Mouse (Mus musculus): ENCODE results near the gene Gm42669. TPM values are rescaled to one million over a fixed set of nuclear protein-coding genes. Genes with fewer than 3 reads are reported as not detected.

Gm42669 gene
- 0.21 TPM in 2 replicates for polyA plus RNA-seq (2012; rRNA removed)

DNA sequence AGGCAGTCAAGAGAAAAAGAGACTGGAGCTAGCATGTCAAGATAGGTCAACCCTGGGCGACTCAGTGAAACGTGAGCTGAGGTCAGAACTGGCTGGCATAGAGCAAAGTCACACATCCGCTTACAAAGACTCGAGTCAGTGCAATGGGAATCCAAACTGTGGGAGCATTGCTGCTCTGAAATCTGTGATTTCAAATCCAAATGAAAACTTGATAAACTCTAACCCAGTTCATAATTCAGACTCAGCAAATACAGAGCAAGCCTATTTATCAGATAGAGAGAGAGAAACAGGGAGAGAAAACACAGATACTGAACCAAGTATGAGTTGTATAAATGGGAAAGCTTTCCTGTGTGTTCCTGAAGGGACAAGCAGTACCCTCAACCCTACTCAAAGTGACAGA lies at the start of gene Gm42669:
TSS of gene Gm42669 (plus strand) at position 301 of the 400 bp plus-strand sequence.

GRCm38 (mm10) chr5:107534581-107534980 lies 27.2 kb downstream of the Gm42669 start, which contains the start of gene 1700028K03Rik:
1700028K03Rik (plus strand) TSS chr5:107534709.

DNA sequence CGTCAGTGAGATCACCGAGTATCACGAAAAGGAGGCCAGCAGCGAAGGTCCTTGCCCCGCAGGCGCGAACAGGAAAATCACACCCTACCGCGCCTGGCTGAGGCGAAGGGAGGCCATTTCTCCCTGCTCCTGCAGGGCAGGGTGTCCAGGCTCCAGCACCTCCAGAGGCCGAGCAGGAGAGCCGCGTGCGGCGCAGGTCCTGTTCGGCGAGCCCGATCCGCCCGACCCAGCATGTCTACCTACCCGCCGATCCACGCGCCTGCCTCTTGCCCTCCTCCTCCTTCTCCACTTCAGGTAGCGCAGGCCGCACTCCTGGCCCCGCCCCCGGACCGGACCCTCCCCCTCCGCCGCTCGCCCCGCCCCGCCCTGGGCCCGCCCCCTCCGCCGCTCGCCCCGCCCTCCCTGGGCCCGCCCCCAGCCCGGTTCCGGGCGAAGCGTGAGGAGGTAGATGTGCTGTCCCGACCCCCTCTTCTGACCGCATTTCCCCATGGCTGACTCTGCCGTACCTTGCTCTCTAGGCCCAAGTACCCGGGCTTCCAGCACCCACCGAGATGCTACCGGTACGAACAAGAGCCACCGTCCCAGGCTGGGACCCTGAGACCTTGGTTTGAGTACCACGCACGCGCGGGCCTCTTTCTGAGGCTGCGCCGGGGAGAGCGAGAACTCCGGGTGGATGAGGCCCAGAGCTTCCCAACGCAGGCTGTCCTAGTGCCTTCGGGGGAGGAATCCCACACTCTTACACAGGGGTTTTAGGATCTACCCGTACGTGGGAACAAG lies 90.1 kb downstream of the Gm42669 start, which contains the start of the genes Rpap2 and Glmn:
TSS of gene Rpap2 (plus strand) at position 73 of the 777 bp plus-strand sequence.
TSS of gene Glmn (minus strand) at position 588 of the 777 bp plus-strand sequence.

Other genes with a start within 250 kb of the Gm42669 start
- gene Tgfbr3, start 218.0 kb upstream of the Gm42669 start, polyA plus RNA-seq (2012; rRNA removed) = 3.0 and 7.4 TPM in 2 replicates
- gene Brdt, start 176.5 kb upstream of the Gm42669 start, polyA plus RNA-seq (2012; rRNA removed) = 3.0 and 3.6 TPM in 2 replicates
- 2.2 and 3.1 TPM in 2 replicates for gene Ephx4, start 104.9 kb upstream of the Gm42669 start, polyA plus RNA-seq (2012; rRNA removed)
- not detected in 2 replicates for gene Lpcat2b, start 76.1 kb upstream of the Gm42669 start, polyA plus RNA-seq (2012; rRNA removed)
- gene Btbd8, start 69.6 kb upstream of the Gm42669 start, polyA plus RNA-seq (2012; rRNA removed) = 14.2 and 15.9 TPM in 2 replicates
- 0.06 and 0.09 TPM in 2 replicates for gene 1700028K03Rik, start 27.1 kb downstream of the Gm42669 start, polyA plus RNA-seq (2012; rRNA removed)
- 12.2 and 12.5 TPM in 2 replicates for gene Rpap2, start 89.8 kb downstream of the Gm42669 start, polyA plus RNA-seq (2012; rRNA removed)
- 19.7 and 20.6 TPM in 2 replicates for gene Glmn, start 90.3 kb downstream of the Gm42669 start, polyA plus RNA-seq (2012; rRNA removed)
- gene Gfi1, start 218.4 kb downstream of the Gm42669 start, polyA plus RNA-seq (2012; rRNA removed) = 0.16 and 0.33 TPM in 2 replicates